Comparison of ENCODE assay signal across 9 mouse cellular contexts in the genomic region with DNA sequence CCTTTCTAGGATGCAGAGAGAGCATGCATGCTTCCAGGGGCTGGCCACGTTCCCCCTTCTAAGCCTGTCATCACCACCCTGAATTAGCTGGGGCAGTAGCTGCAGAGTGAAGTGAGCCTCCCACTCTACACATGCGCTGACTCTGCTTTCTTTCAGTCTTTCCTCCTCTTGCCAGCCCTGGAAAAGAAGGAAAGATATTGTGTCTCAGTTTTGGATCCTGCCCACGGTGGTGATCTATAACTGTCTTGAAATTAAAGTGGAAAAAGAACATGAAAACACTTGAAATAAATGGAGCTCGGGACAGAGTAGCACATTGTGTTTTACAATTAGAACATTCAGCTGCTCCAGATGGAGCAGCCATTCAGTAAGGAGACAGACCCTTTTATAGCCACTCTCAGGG. TPM values are rescaled to one million over a fixed set of nuclear protein-coding genes. Genes with fewer than 3 reads are reported as not detected.
DNase-seq lines count a peak whose midpoint lies in the region; ATAC-seq and TF ChIP-seq lines count a peak whose summit lies in the region.
"Had no signal": no experiment of that assay in that cellular context is flagged by ENCODE, and none has a peak within 500 bp of the region (broad histone marks: within the 10 kb centered on the region; RNA-seq: fewer than 3 reads in every experiment).

No protein-coding gene starts in this region.

- no peaks in the 10 kb centered on the region for H3K4me1 ChIP-seq in midbrain, embryonic 12.5 days
- no peaks in the 10 kb centered on the region for H3K4me1 ChIP-seq in midbrain, embryonic 16.5 days (ENCODE audit: control insufficient read depth, insufficient read depth, low read length)
- H3K4me1 ChIP-seq in stomach, embryonic 16.5 days (ENCODE audit: control insufficient read depth, insufficient read depth, low read length): peaks cover 3% of the 10 kb centered on the region; the same call in 1 of the 2 replicates
- no peaks in the 10 kb centered on the region for H3K4me1 ChIP-seq in kidney, adult 2 months (ENCODE audit: control insufficient read depth, insufficient read depth, low read length)

- H3K9me3 ChIP-seq in midbrain, embryonic 12.5 days: no peaks in the 10 kb centered on the region
- no peaks in the 10 kb centered on the region for H3K9me3 ChIP-seq in midbrain, embryonic 16.5 days (replicated peaks; ENCODE audit: control insufficient read depth, low read length, poor library complexity, severe bottlenecking)
- H3K9me3 ChIP-seq in stomach, embryonic 16.5 days (replicated peaks; ENCODE audit: control insufficient read depth, low read length): no peaks in the 10 kb centered on the region

- no peak overlapping the region for H3K27ac ChIP-seq in midbrain, embryonic 12.5 days (replicated peaks)
- H3K27ac ChIP-seq in midbrain, embryonic 16.5 days (ENCODE audit: low read length): no peak overlapping the region
- peak overlapping the region; percentile 61; the same call in 1 of the 2 replicates for H3K27ac ChIP-seq in stomach, embryonic 16.5 days (ENCODE audit: low read length)
- no peak overlapping the region for H3K27ac ChIP-seq in kidney, adult 2 months (ENCODE audit: insufficient read depth, low read depth, low read length)

- ATAC-seq in midbrain, embryonic 12.5 days (ENCODE audit: low FRiP score, low read depth): 0 out of 2 replicates have a peak, but pooled peaks have one; percentile 34
- ATAC-seq in midbrain, embryonic 16.5 days: no peak
- ATAC-seq in stomach, embryonic 16.5 days (ENCODE audit: insufficient read depth, low FRiP score): peak; percentile 88; the same call in 1 of the 2 replicates

- H3K4me3 ChIP-seq in midbrain, embryonic 12.5 days: no peak overlapping the region
- no peak overlapping the region for H3K4me3 ChIP-seq in midbrain, embryonic 16.5 days (ENCODE audit: low read depth, low read length)
- H3K4me3 ChIP-seq in stomach, embryonic 16.5 days (replicated peaks; ENCODE audit: low read length): no peak overlapping the region
- no peak overlapping the region for H3K4me3 ChIP-seq in kidney, adult 2 months (ENCODE audit: insufficient read depth, low read depth, low read length)

- no peak for TF ChIP-seq CTCF in kidney, adult 2 months (conservative IDR thresholded peaks at IDR 0.05; ENCODE audit: insufficient read depth, insufficient read length, low read depth, low read length)

- 60% methylated on average over 4 of the region's 4 CpGs for WGBS in midbrain, embryonic 12.5 days
- WGBS in midbrain, embryonic 16.5 days: 49% methylated on average over 4 of the region's 4 CpGs
- WGBS in stomach, embryonic 16.5 days: 38% methylated on average over 4 of the region's 4 CpGs
- 50% methylated on average over 4 of the region's 4 CpGs for WGBS in kidney, adult 2 months

- H3K9ac ChIP-seq in midbrain, embryonic 12.5 days (replicated peaks): no peak overlapping the region
- no peak overlapping the region for H3K9ac ChIP-seq in midbrain, embryonic 16.5 days (ENCODE audit: low read depth, low read length)
- no peak overlapping the region for H3K9ac ChIP-seq in stomach, embryonic 16.5 days (ENCODE audit: low read length)

- no peaks in the 10 kb centered on the region for H3K27me3 ChIP-seq in midbrain, embryonic 12.5 days
- H3K27me3 ChIP-seq in midbrain, embryonic 16.5 days (ENCODE audit: control insufficient read depth, insufficient read depth, low read depth, low read length): no peaks in the 10 kb centered on the region
- H3K27me3 ChIP-seq in stomach, embryonic 16.5 days (ENCODE audit: control insufficient read depth, insufficient read depth, low read length): no peaks in the 10 kb centered on the region
- no peaks in the 10 kb centered on the region for H3K27me3 ChIP-seq in kidney, adult 2 months (replicated peaks; ENCODE audit: control insufficient read depth, insufficient read depth, low read length)

- DNase-seq in embryo, embryonic 10.5 days (ENCODE audit: low spot score): peak; percentile 5
- DNase-seq in embryo, embryonic 10 days (ENCODE audit: low spot score): no peak
- peak; percentile 46 to 93 for DNase-seq in left cerebral cortex, postnatal 25 days (ENCODE audit: low spot score in 2 of 2)
- DNase-seq in thymus, postnatal 14 days: no peak
- DNase-seq in kidney, adult 2 months: no peak

- H3K4me2 ChIP-seq in midbrain, embryonic 12.5 days (replicated peaks): no peak overlapping the region
- no peak overlapping the region for H3K4me2 ChIP-seq in midbrain, embryonic 16.5 days (ENCODE audit: low read length)
- no peak overlapping the region for H3K4me2 ChIP-seq in stomach, embryonic 16.5 days (ENCODE audit: low read depth, low read length)

- intact Hi-C loops in left cerebral cortex, postnatal 25 days (cut with DNase I): loop anchor here (5.0 kb wide), 1 partner anchor 33 kb away; a partner anchor contains a TSS

- H3K36me3 ChIP-seq in midbrain, embryonic 12.5 days: no peaks in the 10 kb centered on the region
- H3K36me3 ChIP-seq in midbrain, embryonic 16.5 days (ENCODE audit: control insufficient read depth, insufficient read depth, low read length): no peaks in the 10 kb centered on the region
- no peaks in the 10 kb centered on the region for H3K36me3 ChIP-seq in stomach, embryonic 16.5 days (ENCODE audit: control insufficient read depth, insufficient read depth, low read length)
- no peaks in the 10 kb centered on the region for H3K36me3 ChIP-seq in kidney, adult 2 months (ENCODE audit: control insufficient read depth, insufficient read depth, low read length)

- no peak for TF ChIP-seq POLR2A in kidney, adult 2 months (IDR thresholded peaks at IDR 0.05; ENCODE audit: low read depth, low read length)

RNA-seq across cellular contexts. Expression of a gene that starts 35.2 kb away (rescaled TPM):
- polyA plus RNA-seq in midbrain, embryonic 12.5 days (2016; fragmentation: Nextera tagmentation; extraction: Ambion mirVana): 29.2 and 36.9 TPM in 2 replicates
- 11.0 and 11.6 TPM in 2 replicates for polyA plus RNA-seq in midbrain, embryonic 16.5 days (2015; fragmentation: Nextera tagmentation; extraction: Ambion mirVana)
- 1 to 10 TPM; 7.0 to 10.0 TPM for total RNA-seq in left cerebral cortex, postnatal 25 days (2021)
- polyA plus RNA-seq in stomach, embryonic 16.5 days (2015; fragmentation: Nextera tagmentation; extraction: Ambion mirVana): 16.4 and 18.1 TPM in 2 replicates
- polyA plus RNA-seq in kidney, adult 2 months (2012; rRNA removed): 0.06 and 0.29 TPM in 2 replicates
- total RNA-seq: neutrophil, adult 5-6 weeks had no signal

Comparison
In these comparisons a context has a peak if more than half of its experiments do, and no peak if none do; other contexts are left out.
1. DNase-seq: peak in embryo, embryonic 10.5 days (single experiment) and left cerebral cortex, postnatal 25 days (2 of 2); none in embryo, embryonic 10 days (single experiment), thymus, postnatal 14 days (single experiment) and kidney, adult 2 months (single experiment).